Mouse (Mus musculus): ENCODE results near the gene Nsmf.

Nsmf gene

GRCm38 (mm10) chr2:25087842-25088241, 33.7 kb downstream of the Nsmf start:
- peak in 1 of 2 experiments; percentile 53 for DNase-seq

- no peak for DNase-seq
These were observed 34.5 kb downstream of the Nsmf start for GRCm38 (mm10) chr2:25088636-25089035.

- DNase-seq = no peak
These were observed 40.6 kb downstream of the Nsmf start for GRCm38 (mm10) chr2:25094785-25095108.

GRCm38 (mm10) chr2:25095109-25095850, 41.1 kb downstream of the Nsmf start, which contains the start of gene Noxa1:
Gene Noxa1, minus strand, starts transcription at chr2:25095149.
- no peak for DNase-seq

GRCm38 (mm10) chr2:25098005-25098615, 44.0 kb downstream of the Nsmf start:
- no peak for DNase-seq

- peak; percentile 47 to 52 for DNase-seq
These were observed 44.8 kb downstream of the Nsmf start for GRCm38 (mm10) chr2:25098956-25099355.

DNA sequence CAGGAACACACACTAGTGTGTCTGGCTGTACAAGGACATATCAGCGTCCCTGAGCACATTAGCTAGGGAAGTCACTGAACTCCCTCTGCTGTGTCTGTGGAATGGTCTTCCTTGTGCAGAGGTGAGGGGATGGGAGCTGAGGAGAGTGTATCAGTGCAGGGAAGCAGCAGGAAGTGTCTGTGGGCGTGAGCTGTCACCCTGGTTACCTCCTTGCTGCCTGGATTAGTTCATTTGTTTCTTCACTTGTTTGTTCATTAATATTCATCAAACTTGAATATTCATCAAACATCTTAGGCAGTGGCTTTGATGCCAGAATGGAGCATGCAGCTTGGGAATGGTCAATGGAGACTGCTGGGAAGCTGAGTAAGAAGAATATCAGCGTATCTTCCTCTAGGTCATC, 45.5 kb downstream of the Nsmf start:
- no peak for DNase-seq

DNA sequence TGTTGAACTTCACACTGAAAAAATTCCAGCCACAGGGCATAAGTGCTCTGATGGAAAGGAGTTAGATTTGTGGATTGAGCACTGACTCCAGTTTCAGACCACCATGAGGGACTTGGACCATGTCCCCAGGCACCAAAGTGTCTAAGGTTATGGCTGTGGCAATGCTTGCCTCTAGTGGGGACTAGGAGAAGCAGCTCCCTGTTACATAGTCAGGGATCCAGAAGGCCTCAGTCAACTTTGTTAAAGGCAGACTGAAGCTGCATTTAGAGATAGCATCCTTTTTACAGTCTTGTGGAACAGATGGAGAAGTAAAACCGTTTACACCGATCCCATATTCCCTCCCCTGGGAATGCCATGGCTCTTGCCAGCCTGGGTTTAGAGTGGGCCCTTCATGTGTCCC, 50.0 kb downstream of the Nsmf start:
- no peak for DNase-seq

GRCm38 (mm10) chr2:25106045-25106444, 51.9 kb downstream of the Nsmf start:
- DNase-seq = no peak

GRCm38 (mm10) chr2:25109487-25109886, 55.3 kb downstream of the Nsmf start:
- no peak for DNase-seq

DNA sequence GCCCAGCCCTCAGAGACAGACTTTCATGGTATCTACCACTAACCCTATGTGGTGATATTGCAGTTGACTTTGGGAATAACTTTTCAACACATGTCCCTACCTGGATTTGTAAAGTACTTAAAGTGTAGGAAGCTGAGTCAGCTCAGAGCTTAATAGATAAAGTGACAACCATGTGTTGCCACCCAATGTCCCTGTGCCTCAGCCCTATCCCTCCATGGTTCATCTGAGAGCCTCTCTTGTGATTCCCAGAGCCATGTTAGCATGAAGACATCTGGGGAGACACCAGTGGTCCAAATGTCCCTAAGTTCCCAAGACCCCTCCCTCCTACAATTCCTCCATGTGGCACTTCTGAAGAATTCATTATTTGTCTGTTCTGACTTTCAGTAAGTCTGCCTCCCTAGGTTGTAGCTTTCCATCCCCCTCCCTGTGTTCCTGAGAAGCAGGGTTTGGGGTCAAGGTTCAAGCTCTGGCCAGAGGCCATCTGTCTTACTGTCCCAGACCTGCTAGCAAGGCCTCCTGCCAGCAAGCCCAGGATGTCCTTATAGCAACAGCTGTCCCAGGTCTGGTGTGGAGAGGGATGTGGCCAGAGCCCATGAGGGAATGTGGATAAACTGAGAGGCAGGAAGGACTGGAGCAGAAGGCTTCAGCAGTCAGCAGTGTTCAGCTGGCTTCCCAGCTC, 56.5 kb downstream of the Nsmf start:
- DNase-seq = peak; percentile 84 to 92

DNA sequence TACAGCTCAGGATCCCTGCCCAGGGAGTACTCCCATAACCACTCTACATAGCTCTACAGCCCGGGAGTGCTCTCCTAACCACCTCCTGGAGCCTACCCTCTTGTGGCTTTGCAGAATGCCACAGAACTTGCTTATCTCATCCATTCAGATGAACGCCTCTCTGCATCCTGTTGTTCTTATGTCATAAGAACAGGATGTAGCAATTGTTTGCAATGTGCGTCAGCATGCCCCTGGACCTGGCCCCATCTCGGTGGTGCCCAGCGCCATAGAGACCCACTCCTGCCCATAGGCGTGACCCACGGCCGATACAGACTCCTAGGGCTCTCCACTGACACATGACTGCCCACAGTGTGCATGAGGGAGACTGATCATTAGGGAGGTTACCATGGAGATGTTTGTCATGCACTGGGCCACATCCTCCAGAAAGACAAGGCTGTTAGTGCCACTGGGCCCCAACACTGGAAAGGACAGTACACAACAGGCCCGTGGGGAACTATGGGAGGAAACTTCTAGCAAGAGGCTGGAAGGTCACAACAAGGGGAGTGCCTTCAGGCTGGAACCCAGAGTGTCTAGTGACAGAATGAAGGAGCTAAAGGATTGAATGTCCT, 57.1 kb downstream of the Nsmf start:
- peak in 1 of 2 experiments; percentile 51 for DNase-seq

All from kidney, postnatal 25 days (tissue).